Mouse (Mus musculus) lung, adult 2 months (tissue): ENCODE measurements at regions not wholly inside any gene's neighbourhood (a gene's known extent, or its start where the extent isn't known, plus 50 kb on each side); places are given as distances from the start of the nearest gene placed in this dataset.
A peak's percentile ranks its signal among the peaks of the same experiment; 100 is the strongest.

Experiments
- DNase-seq: peaks from one replicate; pipeline ENCODE4 v3.0.0; 2022
- H3K4me1 ChIP-seq: fragments of 200-500 bp; 2 replicates; pipeline ENCODE4 v1.6.1; 2011; ENCODE audit warnings: low read length; ENCODE audit not compliant: control insufficient read depth, insufficient read depth
- H3K4me3 ChIP-seq: fragments of 200-500 bp; replicated peaks from 2 replicates; pipeline ENCODE3; 2011; ENCODE audit warnings: low read depth, mild to moderate bottlenecking, control low read depth, low read length; ENCODE audit errors: extremely low read depth
- CTCF ChIP-seq: fragments of 200-500 bp; IDR thresholded peaks from 2 replicates; pipeline ENCODE4 v1.5.1; 2011; ENCODE audit warnings: mild to moderate bottlenecking, low read length, control low read depth; ENCODE audit not compliant: insufficient read depth
- POLR2A ChIP-seq: fragments of 200-500 bp; IDR thresholded peaks from 2 replicates; pipeline ENCODE4 v1.6.1; 2011; ENCODE audit warnings: low read depth, mild to moderate bottlenecking, control low read depth, low read length, borderline replicate concordance; ENCODE audit errors: extremely low read depth
- WGBS: fragments of 180-500 bp; shearing (Covaris S2); methylation state at CpG from one replicate; pipeline ENCODE4 v1.1.7; 2018; 5-methylcytosine and 5-hydroxymethylcytosine counted together

- 59% methylated on average over 6 of the region's 6 CpGs for WGBS
- DNase-seq = peak; percentile 12
- H3K4me3 ChIP-seq = no peak overlapping the region
- TF ChIP-seq CTCF (peak; percentile 66), POLR2A (no peak)
- H3K4me1 ChIP-seq = no peaks in the 10 kb centered on the region
Observed at GRCm38 (mm10) chrX:11633823-11634222, 306.2 kb downstream of the H2al1j start.

GRCm38 (mm10) chrX:11644484-11644883 is 316.9 kb downstream of the H2al1j start:
- Histone ChIP-seq H3K4me1 (no peaks in the 10 kb centered on the region), H3K4me3 (no peak overlapping the region)
- no peak for TF ChIP-seq CTCF
- no peak for TF ChIP-seq POLR2A
- WGBS = 82% methylated on average over 6 of the region's 6 CpGs
- no peak for DNase-seq

DNA sequence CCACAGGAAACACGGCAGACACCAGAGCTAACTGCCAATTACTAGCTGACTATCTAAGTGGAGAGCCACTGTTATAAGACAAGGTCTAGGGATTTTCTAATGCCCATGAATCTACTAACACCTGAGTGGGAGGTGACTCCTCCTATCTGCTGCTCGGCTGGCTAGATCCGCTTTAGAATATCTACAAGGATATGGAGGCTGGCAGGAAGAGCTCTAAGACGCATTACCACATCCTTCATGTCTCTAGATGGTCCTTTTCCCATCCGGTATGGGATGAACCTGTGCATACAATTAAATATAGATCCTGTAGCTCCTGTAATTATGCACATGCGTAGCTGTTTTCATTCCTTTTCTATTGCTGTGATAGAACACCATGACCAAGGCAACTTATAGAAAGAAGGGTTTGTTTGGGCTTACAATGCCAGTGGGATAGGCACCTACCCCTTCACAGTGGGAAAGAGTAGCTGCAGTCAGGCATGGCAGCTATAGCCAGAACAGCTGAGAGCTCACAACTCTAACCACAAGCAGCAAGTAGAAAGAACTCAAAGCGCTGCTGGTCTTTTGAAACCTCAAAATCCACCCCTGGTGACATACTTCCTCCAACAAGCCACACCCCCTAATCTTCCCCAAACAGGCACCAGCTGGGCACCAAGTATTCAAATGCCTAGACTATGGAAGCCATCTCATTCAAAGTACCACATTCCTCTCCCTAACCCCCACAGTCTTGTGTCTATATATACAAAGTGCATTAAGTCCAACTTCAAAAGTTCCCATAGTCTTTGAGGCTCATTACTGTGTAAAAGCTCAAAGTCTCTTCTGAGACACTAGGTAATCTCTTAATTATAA is 319.3 kb downstream of the H2al1j start:
- Histone ChIP-seq H3K4me3 (no peak overlapping the region), H3K4me1 (no peaks in the 10 kb centered on the region)
- 81% methylated on average over 7 of the region's 7 CpGs for WGBS
- TF ChIP-seq POLR2A (no peak), CTCF (no peak)
- DNase-seq = no peak

GRCm38 (mm10) chrX:11647527-11647836 is 319.9 kb downstream of the H2al1j start:
- H3K4me3 ChIP-seq = no peak overlapping the region
- 47% methylated on average over 1 of the region's 1 CpGs for WGBS
- no peak for DNase-seq
- TF ChIP-seq POLR2A (no peak), CTCF (no peak)
- no peaks in the 10 kb centered on the region for H3K4me1 ChIP-seq

- Histone ChIP-seq H3K4me1 (no peaks in the 10 kb centered on the region), H3K4me3 (no peak overlapping the region)
- no peak for DNase-seq
- no peak for TF ChIP-seq CTCF
- TF ChIP-seq POLR2A = no peak
- WGBS = 63% methylated on average over 2 of the region's 2 CpGs
Observed at GRCm38 (mm10) chrX:11653336-11653735, 325.7 kb downstream of the H2al1j start.

DNA sequence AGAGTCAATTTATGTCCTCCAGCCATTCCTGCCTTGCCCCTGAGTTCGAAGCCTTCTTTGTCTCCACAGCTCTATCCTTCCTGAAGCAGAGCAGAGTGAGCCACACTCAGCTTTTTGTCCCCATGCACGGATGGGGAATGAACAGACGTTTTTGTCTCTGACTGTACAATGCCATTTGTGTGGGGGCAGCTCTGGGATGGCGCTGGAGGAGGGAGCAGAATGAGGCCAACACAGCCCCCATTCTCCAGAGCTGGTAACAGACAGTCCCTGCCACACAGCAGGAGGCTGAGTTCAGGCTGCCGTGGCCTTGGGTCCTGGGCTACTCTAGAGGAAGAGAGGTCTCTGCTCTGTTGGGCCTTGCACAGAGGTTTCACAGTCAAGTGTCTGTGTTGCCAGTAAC is 327.4 kb downstream of the H2al1j start:
- Histone ChIP-seq H3K4me3 (no peak overlapping the region), H3K4me1 (no peaks in the 10 kb centered on the region)
- 77% methylated on average over 5 of the region's 5 CpGs for WGBS
- no peak for DNase-seq
- TF ChIP-seq POLR2A = no peak
- no peak for TF ChIP-seq CTCF

DNA sequence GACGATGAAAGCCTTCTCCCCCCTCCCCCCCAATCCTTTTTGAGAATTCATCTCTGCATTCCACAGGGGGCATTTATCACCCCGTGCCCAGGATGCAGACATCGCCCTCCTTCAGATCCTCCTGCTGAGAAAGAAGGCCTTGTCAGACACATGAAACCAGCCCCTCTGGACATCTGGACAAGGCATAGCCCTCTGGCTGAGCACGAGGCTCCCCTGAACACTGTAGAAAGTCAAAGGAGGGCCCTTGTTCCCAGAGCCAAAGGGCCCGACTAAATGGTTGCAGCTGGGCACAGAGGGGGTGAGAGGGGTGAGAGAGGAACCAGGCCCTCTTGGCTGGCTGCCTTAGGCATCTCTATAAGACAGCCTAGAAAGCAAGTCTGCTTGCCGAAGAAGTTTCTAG is 327.8 kb downstream of the H2al1j start:
- TF ChIP-seq POLR2A (no peak), CTCF (no peak)
- 71% methylated on average over 6 of the region's 6 CpGs for WGBS
- DNase-seq = no peak
- Histone ChIP-seq H3K4me1 (no peaks in the 10 kb centered on the region), H3K4me3 (no peak overlapping the region)

DNA sequence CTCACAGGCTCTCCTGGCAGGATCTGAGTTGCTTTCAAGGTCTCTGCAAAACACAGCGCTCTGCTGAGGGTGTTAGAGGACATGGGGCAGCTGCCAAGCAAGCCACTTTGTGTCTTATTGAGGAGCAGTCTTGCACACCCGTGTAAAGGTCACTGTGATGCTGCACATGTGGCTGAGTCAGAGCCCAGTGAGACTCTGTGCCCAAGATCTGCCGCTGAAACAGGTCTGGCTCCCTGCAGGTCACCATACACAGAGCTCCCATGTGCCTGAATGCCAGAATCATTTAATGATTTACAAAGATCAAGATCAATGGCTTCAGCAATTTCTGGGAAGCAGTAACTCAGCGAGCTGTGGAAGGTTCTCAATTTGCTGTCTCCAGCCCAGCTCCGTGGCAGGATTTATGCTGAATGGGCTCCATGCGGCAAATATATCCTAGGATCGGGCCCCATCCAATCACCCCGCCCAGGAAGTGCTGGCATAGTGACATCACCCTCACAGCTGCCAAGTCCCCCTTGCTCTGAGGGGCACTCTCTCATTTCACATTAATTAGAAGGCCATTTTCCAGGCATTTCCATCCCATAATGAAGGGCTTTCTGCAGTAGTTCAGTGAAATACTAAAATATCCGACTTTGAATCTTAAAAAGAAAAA is 330.1 kb downstream of the H2al1j start:
- TF ChIP-seq CTCF = no peak
- no peak for TF ChIP-seq POLR2A
- Histone ChIP-seq H3K4me1 (no peaks in the 10 kb centered on the region), H3K4me3 (no peak overlapping the region)
- no peak for DNase-seq
- 51% methylated on average over 9 of the region's 9 CpGs for WGBS

DNA sequence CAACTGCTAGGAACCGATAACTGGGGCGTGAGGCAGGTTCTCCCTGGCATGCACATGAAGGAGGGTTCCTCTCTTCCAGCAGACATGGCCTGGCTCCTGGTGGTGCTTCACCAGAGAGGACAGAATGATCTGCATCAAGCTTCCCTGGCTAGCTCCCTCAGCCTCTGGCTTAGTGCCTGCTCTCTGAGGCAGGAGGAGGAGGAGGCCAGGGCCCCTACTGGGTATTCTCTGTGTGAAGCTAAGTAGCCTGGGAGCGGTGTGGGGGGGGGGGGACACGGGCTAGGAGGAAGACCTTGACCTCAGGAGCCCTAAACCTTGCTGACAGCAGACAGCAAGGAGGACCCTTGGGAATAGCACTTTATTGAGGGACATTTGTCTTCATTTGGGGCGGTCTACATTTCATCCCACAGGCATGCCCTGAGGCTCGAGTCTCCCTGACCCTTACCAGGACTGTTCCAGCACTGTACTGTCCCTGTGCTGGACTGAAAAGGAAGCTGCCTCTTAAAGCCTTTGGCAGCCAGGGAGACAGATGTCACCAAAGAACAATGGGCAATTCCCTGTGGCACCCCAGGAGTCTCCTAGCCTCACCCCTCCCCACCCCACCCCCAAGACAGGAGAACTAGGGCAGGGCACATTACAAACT is 335.7 kb downstream of the H2al1j start:
- WGBS = 49% methylated on average over 6 of the region's 6 CpGs
- Histone ChIP-seq H3K4me1 (peaks cover 2% of the 10 kb centered on the region; the same call in 1 of the 2 replicates), H3K4me3 (no peak overlapping the region)
- no peak for TF ChIP-seq CTCF
- no peak for TF ChIP-seq POLR2A
- DNase-seq = no peak
